Mouse (Mus musculus) C2C12 (cell line): ENCODE measurements at regions not wholly inside any gene's neighbourhood (a gene's known extent, or its start where the extent isn't known, plus 50 kb on each side); places are given as distances from the start of the nearest gene placed in this dataset.

Source experiments
- H3K27me3 ChIP-seq: one replicate; pipeline ENCODE4 v1.6.1; 2011; ENCODE audit not compliant: control insufficient read depth, insufficient read depth, insufficient read length
- H3K36me3 ChIP-seq: one replicate; pipeline ENCODE4 v1.6.1; 2011; ENCODE audit not compliant: control insufficient read depth, insufficient read depth
- H3K4me3 ChIP-seq: one replicate; pipeline ENCODE4 v1.5.1; 2011; ENCODE audit warnings: mild to moderate bottlenecking, control low read depth; ENCODE audit not compliant: poor library complexity, insufficient read depth, severe bottlenecking
- H3K79me2 ChIP-seq: one replicate; pipeline ENCODE4 v1.6.1; 2011; ENCODE audit not compliant: control insufficient read depth, insufficient read depth
- H3K79me3 ChIP-seq: one replicate; pipeline ENCODE4 v1.6.1; 2011; ENCODE audit warnings: low read depth, control low read depth
- H3ac ChIP-seq: one replicate; pipeline ENCODE3; 2011; ENCODE audit warnings: low read depth; ENCODE audit not compliant: control insufficient read depth, insufficient read length
- CEBPB ChIP-seq: IDR thresholded peaks from one replicate; pipeline ENCODE4 v1.6.1; 2011; ENCODE audit warnings: low read depth, mild to moderate bottlenecking, control low read depth, moderate library complexity
- CTCF ChIP-seq: IDR thresholded peaks from one replicate; pipeline ENCODE4 v1.5.1; 2011; ENCODE audit not compliant: control insufficient read depth, insufficient read depth, insufficient read length
- FOSL1 ChIP-seq: IDR thresholded peaks from one replicate; pipeline ENCODE4 v1.8.0; 2011; ENCODE audit warnings: mild to moderate bottlenecking, low read length; ENCODE audit not compliant: poor library complexity, insufficient read depth, severe bottlenecking
- MAX ChIP-seq: IDR thresholded peaks from one replicate; pipeline ENCODE4 v1.6.1; 2011; ENCODE audit warnings: mild to moderate bottlenecking, control low read depth
- MYOD1 ChIP-seq: IDR thresholded peaks from one replicate; pipeline ENCODE4 v1.6.1; 2011; ENCODE audit warnings: low read depth; ENCODE audit not compliant: control insufficient read depth, insufficient read length
- MYOG ChIP-seq: IDR thresholded peaks from one replicate; pipeline ENCODE4 v1.6.1; 2011; ENCODE audit not compliant: control insufficient read depth, insufficient read length; ENCODE audit errors: extremely low read depth
- USF1 ChIP-seq: IDR thresholded peaks from one replicate; pipeline ENCODE4 v1.6.1; 2011; ENCODE audit warnings: low read depth, mild to moderate bottlenecking, control low read depth, moderate library complexity

DNA sequence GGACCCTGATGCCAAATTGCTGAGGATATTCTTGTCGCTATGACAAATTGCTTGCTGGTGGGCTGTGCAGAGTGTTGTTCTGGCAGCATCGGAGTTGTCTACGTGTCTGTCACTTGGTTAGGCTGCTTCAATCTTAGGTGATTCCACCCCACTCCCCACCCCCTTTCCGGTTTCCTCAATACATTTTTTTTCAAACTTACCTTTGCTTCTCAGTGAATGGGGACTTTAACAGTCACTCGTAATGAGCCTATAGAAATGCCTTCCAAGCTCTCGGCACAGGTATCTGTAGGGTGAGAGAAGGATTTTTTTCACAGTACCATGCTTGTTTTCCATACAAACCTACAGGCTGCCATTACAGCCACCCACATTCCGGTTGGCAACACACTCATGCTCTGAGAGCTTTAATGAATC lies 536.8 kb downstream of the Prkd1 start:
- H3K79me2 ChIP-seq, result no peaks in the 10 kb centered on the region
- H3K36me3 ChIP-seq, result no peaks in the 10 kb centered on the region
- no peak overlapping the region for H3K4me3 ChIP-seq
- no peak overlapping the region for H3ac ChIP-seq
- no peaks in the 10 kb centered on the region for H3K27me3 ChIP-seq
- TF ChIP-seq CTCF, result no peak
- TF ChIP-seq MYOD1, result no peak
- TF ChIP-seq MYOG, result no peak
- TF ChIP-seq MAX, result no peak
- TF ChIP-seq CEBPB, result no peak
- no peak for TF ChIP-seq USF1
- TF ChIP-seq FOSL1, result no peak
- no peaks in the 10 kb centered on the region for H3K79me3 ChIP-seq

DNA sequence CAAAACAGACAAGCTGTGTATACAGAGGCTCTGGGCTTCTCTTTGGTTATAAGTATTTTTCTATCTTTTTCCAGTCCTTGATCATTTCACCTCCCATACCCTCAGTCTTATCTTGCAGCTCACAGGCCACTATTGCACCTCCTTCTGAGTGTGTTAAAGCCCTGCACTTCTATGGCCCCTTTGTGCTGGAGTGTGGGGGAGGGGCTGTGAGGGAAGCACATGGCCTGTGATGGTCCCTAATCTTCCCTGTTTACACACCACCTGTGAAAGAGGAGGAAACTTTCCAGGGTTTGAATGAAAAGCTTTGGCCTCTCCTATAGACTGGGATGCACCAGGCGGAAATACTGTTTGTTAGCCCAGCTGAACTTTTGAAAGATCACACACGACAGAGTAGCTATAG lies 533.0 kb downstream of the Prkd1 start:
- Histone ChIP-seq H3K27me3 (no peaks in the 10 kb centered on the region), H3K4me3 (no peak overlapping the region), H3K36me3 (no peaks in the 10 kb centered on the region), H3ac (no peak overlapping the region), H3K79me2 (no peaks in the 10 kb centered on the region), H3K79me3 (no peaks in the 10 kb centered on the region)
- TF ChIP-seq CEBPB (no peak), MYOD1 (no peak), MAX (no peak), FOSL1 (no peak), USF1 (no peak), MYOG (no peak), CTCF (no peak)

DNA sequence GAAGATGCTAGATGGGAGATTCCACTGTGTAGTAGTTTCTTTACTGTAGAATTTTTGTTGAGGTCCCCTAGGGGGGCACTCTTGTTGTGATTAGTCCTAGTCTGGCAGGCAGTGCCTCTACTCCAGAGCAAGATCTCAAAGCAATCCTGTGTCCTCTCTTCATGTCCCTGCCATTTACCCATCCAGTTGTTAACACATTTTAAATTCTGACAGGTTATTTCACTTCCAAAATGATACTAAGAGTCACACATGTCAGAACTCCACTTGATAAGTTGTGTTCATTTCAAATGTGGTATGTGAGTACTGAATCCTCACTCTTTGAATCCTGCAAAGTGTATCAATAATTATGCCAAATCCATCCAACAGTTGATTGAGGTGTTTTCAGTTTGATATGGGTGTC lies 530.6 kb downstream of the Prkd1 start:
- Histone ChIP-seq H3K79me2 (no peaks in the 10 kb centered on the region), H3K27me3 (no peaks in the 10 kb centered on the region), H3K4me3 (no peak overlapping the region), H3K79me3 (no peaks in the 10 kb centered on the region), H3ac (no peak overlapping the region), H3K36me3 (no peaks in the 10 kb centered on the region)
- no peak for TF ChIP-seq CTCF
- no peak for TF ChIP-seq USF1
- TF ChIP-seq CEBPB, result no peak
- no peak for TF ChIP-seq FOSL1
- no peak for TF ChIP-seq MAX
- TF ChIP-seq MYOG, result no peak
- no peak for TF ChIP-seq MYOD1

DNA sequence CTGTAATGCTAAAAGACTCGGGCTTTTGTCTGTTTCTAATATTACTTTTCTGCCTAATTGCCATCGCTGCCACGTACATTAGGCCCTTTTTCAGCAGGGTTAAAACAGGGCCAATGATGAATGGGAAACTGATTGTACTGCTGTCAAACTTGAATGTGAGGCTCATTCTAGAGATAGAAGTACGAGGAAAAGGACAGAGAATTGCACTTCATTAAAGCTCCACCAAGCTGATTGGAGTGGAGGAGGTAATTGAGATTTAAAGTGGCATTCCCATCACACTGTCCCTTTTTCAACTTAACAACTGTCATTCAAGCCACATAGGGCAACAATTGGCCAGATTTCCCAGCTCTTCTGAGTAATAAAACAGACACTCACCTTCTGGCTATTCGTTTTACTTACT lies 526.8 kb downstream of the Prkd1 start:
- Histone ChIP-seq H3K4me3 (no peak overlapping the region), H3K36me3 (no peaks in the 10 kb centered on the region), H3K27me3 (no peaks in the 10 kb centered on the region), H3K79me3 (no peaks in the 10 kb centered on the region), H3K79me2 (no peaks in the 10 kb centered on the region), H3ac (no peak overlapping the region)
- no peak for TF ChIP-seq MYOD1
- no peak for TF ChIP-seq USF1
- TF ChIP-seq CEBPB, result no peak
- no peak for TF ChIP-seq MAX
- TF ChIP-seq CTCF, result no peak
- no peak for TF ChIP-seq FOSL1
- no peak for TF ChIP-seq MYOG

DNA sequence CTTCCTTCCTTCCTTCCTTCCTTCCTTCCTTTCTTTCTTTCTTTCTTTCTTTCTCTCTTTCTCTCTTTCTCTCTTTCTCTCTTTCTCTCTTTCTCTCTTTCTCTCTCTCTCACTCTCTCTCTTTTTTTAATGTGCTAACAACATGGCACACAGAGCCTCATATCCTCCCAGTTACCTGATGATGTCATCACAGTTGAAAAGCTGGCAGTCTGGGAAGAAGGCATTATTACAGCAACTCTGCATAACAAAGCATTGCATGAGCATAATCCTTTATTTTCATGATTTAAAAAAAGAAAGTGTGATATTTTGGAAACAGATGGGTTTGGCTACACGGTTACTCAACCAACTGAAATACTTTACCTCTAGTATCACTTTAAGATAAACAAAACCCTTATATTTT lies 525.9 kb downstream of the Prkd1 start:
- Histone ChIP-seq H3K4me3 (no peak overlapping the region), H3K79me3 (no peaks in the 10 kb centered on the region), H3K27me3 (no peaks in the 10 kb centered on the region), H3K79me2 (no peaks in the 10 kb centered on the region), H3K36me3 (no peaks in the 10 kb centered on the region), H3ac (no peak overlapping the region)
- TF ChIP-seq USF1 (no peak), MYOD1 (no peak), MAX (no peak), CEBPB (no peak), FOSL1 (no peak), CTCF (no peak), MYOG (no peak)

DNA sequence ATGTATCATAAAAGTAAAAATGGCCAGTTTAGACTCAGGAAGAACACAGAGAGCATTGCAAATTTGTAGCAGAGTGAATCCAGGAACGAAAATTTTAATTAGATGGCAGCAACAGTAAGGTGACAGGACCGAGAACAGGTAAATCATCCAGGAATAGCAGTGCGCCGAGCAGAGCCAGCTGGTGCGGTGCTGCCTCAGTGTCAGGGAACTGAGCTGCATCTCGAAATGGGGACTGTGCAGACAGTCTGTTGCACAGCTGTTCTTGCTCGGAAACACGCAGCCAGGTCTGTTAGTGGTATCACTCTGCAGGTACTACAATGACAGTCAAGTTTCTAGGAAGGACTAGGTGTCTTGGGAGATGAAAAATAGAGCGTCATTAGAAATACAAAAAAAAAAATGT lies 490.8 kb downstream of the Prkd1 start:
- TF ChIP-seq FOSL1 (no peak), MYOG (no peak), MAX (no peak), CTCF (no peak), MYOD1 (no peak), CEBPB (no peak), USF1 (no peak)
- Histone ChIP-seq H3K36me3 (no peaks in the 10 kb centered on the region), H3ac (no peak overlapping the region), H3K27me3 (no peaks in the 10 kb centered on the region), H3K79me2 (no peaks in the 10 kb centered on the region), H3K79me3 (no peaks in the 10 kb centered on the region), H3K4me3 (no peak overlapping the region)
